Mouse (Mus musculus) gastrocnemius, adult 8-10 months (tissue): ENCODE measurements at regions not wholly inside any gene's neighbourhood (a gene's known extent, or its start where the extent isn't known, plus 50 kb on each side); places are given as distances from the start of the nearest gene placed in this dataset.
A peak's percentile ranks its signal among the peaks of the same experiment; 100 is the strongest.

Source experiments
- DNase-seq, 2 experiments: peaks; one replicate each; pipeline ENCODE4 v3.0.0; 2022; ENCODE audit warnings: low spot score in 2 of 2

DNA sequence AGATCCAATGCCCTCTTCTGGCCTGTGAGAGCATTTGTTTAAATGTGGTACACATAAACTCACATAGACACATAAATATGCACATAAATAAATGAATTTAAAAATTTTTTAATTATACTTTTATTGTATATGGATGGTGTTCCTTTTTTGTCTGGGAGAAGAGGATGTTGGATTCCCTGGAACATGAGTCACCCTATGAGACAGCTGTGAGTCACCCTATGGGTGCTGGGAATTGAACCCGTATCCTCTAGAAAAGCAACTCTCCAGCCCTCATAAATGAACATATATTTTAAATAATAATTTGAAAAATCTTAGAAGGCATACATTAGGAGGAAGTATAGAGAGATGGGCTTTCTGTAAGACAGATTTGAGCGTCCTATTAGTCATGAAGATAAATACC lies 76.1 kb upstream of the Dynlt3 start:
- no peak for DNase-seq

DNA sequence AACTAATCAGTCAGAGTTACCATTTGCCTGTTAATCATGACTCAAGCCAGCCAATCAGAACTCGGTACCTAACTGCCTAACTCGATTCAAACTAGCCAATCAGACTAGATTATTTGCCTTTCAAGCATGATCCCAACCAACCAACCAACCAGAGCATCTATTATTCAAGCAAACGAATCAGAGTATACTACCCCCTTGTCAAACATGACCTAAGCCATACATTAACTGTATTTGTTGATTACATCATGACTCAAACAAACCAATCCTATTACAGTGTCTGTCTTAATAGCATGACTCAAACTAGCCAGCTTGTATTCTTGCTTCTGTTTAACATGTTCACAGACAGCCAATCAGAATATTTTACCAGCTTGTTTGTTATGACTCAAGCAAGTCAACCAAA lies 79.7 kb upstream of the Dynlt3 start:
- no peak for DNase-seq

DNA sequence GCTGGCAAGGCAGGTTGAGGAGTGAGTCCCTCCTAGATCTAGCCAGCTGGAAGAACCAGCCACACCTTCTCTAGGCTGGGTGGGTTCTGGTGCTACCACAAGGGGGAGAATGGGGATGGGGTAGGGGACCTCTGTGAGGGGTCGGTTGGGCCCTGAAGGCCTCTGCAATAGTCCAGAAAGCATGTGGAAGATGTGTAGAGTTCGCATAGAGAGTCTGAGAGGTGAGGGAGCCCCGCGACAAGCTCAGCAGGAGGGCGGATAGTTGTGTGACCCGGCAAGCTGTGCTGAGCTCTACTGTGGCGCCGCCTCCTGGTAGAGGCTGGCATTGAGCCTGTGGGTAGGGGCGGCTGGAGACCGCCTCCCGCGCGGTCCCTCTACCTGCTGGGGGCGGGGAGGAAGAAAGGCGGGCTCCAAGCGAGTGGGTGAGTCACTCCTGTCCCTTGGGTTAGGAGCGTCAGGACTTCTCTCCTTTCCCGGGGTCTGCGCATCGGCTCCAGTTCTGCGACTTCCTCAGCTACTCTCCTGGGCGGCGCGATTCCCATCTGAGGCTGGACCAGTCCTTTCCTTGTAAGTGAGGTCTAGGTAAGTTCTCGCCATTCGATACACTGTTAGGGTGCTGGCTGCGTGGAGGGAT lies 84.6 kb upstream of the Dynlt3 start:
- peak in 1 of 2 experiments; percentile 2 for DNase-seq

DNA sequence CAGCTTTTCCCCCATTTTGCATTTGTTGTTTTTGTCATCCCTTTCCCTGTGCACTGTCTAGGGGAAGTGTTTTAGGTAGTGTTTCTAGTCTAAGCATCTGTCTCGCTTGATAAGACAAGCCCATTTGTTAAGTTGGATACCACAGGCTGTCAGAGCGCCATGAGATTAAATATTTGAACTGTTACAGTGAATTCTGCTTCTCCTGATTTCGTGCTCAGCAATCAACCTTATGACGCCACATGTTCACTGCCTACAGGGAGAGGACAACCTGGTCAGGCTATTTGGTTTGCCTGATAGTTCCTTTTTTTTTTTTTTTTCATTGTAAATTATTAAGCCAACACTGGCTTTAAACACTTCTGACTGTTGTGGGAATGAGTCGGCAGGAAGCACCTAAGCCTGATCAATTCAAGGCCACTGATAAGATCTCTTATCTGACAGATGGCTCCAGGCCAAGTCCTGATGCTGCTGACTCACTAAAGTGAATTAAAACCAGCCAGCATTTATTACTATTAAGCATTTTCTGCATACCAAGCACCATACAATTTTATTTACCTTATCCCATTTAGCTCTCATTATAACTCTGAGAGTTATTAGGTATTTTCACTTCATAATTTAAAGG lies 90.3 kb upstream of the Dynlt3 start:
- DNase-seq: no peak

DNA sequence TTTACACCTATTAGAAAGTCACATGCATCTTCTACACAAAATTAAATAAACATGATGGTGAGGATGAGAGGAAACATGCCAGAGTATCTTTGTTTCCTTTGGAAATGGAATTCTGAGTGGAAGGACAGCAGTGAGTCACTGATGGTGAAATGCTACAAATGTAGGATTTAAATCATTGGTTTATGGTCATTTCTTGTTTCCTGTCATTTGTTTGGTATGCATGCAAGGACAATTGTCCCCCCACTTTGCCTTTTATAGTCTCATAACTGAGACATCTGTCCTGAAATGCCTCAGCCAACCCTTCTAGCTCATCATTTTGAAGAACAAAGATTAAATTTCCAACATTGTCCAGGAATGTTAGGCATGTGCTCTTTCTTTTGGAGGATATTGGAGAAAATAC lies 77.2 kb upstream of the Hypm start:
- DNase-seq: no peak

DNA sequence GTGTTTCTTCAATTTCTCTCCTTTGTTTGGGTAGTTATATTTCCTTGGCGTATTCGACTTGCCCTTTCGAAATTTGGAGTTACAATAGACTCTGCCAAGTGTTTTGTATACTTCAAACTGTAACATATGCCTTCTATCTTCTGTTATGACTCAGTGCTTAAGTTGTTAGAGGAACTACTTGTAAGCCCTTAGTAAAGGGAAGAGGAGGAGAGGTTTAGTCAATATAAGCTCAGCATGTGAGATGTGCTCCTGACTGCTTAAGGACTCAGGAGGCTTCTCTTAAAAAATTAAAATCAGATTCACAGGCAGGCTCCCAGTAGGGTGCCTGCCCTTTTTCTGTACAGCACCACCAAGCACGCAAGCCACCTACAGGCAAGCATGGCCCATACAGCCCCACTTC lies 69.2 kb upstream of the Hypm start:
- no peak for DNase-seq

DNA sequence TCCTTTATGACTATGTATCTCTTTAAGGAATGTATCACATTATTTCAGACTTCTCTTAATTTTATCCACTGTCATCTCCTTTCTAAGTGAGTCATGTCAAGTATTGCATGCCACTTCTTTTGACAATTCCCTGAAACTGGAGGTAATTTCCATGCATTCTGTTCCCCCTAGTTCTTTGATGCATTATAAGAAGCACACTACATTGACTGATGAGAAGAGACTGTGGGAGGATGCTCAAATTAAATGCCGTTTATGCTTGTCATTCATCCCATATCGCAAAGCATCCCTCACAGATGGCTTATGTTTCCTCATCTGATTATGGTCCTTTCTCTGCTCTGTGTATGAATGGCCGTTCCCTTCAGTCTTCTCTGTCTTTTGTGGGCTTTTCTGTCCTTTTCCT lies 57.2 kb upstream of the Hypm start:
- DNase-seq: no peak
